Mouse (Mus musculus) lung, postnatal 14 days (tissue): ENCODE data around the gene Atrnl1.

Experiments
- DNase-seq: peaks from one replicate; pipeline ENCODE4 v3.0.0; 2021

Gene Atrnl1

GRCm38 (mm10) chr19:58131896-58132295 is 521.1 kb downstream of the Atrnl1 start:
- no peak for DNase-seq

- DNase-seq = no peak
These were observed 529.5 kb downstream of the Atrnl1 start for GRCm38 (mm10) chr19:58140191-58140784.

- no peak for DNase-seq
These were observed 533.1 kb downstream of the Atrnl1 start for GRCm38 (mm10) chr19:58143853-58144454.

DNA sequence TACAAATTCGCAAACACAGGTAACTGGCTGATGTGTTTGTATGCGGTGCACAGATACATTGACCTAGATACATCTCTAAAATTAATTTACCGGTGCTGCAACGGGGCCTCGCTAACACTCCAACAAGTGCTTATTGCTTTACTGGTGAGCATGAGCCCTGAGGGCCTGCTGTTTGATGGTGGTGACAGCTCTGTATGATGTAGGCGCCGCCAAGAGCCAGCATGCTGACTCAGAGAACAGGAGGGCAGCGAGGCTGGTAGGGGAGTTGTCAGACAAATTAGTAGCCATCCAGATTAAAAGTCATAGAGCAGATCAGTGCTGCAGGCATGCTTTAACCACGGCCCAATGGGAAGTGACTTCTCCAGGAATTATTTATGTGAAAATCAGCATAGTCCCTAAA is 534.7 kb downstream of the Atrnl1 start:
- no peak for DNase-seq

DNA sequence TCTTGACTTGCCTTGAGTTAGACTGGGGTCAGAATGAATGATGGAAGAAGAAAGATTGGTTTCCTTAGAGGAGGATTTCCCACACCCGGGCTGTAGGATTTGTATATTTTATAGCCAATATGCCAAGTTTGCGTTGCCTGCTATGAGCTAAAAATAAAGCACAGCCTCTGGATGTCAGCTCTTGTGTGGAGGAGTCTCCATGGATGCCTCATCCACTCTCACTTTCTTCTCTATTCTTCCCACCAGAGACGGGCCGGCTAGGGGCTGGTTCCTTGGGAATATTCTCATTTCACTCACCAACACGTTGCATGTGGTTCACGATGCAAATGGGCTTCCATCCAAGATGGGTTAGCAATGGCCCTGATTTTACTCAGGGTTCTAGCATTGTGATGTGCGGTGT is 540.4 kb downstream of the Atrnl1 start:
- DNase-seq = no peak

DNA sequence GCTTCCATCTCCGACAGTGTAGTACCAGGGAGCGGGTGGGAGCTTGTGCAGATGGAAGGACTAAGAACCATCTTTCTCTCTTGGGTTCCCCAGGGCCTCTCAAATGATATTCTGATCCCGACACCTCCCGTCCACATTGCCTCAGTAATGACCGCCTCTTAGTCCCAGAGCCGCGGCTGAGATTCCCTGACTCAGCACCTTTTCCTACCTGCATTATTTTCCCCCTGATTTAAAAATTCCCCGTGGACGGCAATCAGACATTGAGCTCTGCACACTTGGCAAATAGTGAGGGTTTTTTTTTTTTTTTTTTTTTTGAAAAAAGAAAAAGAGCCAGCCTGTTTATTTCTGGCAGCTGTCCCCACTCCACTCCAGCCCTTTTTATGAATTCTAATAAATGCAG is 550.7 kb downstream of the Atrnl1 start:
- no peak for DNase-seq

GRCm38 (mm10) chr19:58164896-58165634 is 554.2 kb downstream of the Atrnl1 start:
- DNase-seq = no peak

DNA sequence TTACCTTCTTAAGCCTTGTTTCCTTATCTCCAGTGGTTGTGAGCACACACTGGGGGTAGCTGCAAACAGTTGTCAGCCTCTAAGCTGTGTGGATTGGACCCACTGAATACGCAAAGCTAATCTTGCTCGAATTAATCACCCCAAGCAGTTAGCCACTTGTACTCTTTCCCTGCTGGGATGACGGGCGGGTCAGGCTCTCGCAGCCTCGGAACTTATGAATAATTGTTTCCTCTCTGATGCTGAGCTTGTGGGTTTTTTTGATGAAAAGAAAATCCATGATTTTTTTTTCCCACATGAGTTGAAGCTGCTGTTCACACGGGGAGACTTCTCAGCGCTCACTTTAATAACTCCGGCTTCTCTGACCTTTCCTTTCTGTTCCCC is 554.8 kb downstream of the Atrnl1 start:
- DNase-seq = no peak

GRCm38 (mm10) chr19:58166147-58166546 is 555.3 kb downstream of the Atrnl1 start:
- no peak for DNase-seq

- DNase-seq = no peak
These were observed 567.6 kb downstream of the Atrnl1 start for GRCm38 (mm10) chr19:58178410-58178809.

GRCm38 (mm10) chr19:58180773-58181172 is 569.9 kb downstream of the Atrnl1 start:
- no peak for DNase-seq
